Mouse (Mus musculus) midbrain, embryonic 11.5 days (tissue): ENCODE data around the gene Fut11. TPM values are rescaled to one million over a fixed set of nuclear protein-coding genes. Genes with fewer than 3 reads are reported as not detected.

Source experiments
- ATAC-seq: fragments of 200-750 bp; cut with Nextera tagmentation; 2 replicates; pipeline ENCODE4 v1.8.0; 2017; ENCODE audit warnings: moderate TSS enrichment, moderate library complexity; ENCODE audit not compliant: low FRiP score
- DNase-seq: peaks from one replicate; pipeline ENCODE4 v3.0.0; 2015; ENCODE audit warnings: low spot score; ENCODE audit errors: missing footprints
- H3K27ac ChIP-seq: fragments of 300-500 bp; sonication (generic); 2 replicates; pipeline ENCODE4 v1.5.1; 2014; ENCODE audit warnings: low read depth, low read length
- H3K27me3 ChIP-seq: fragments of 300-500 bp; sonication (generic); 2 replicates; pipeline ENCODE4 v1.6.1; 2014; ENCODE audit warnings: mild to moderate bottlenecking, low read length, moderate library complexity, mixed read lengths; ENCODE audit not compliant: control insufficient read depth, insufficient read depth
- H3K36me3 ChIP-seq: fragments of 300-500 bp; sonication (generic); 2 replicates; pipeline ENCODE4 v1.6.1; 2014; ENCODE audit warnings: mild to moderate bottlenecking, low read length, moderate library complexity, mixed read lengths; ENCODE audit not compliant: control insufficient read depth, insufficient read depth
- H3K4me1 ChIP-seq: fragments of 300-500 bp; sonication (generic); 2 replicates; pipeline ENCODE4 v1.6.1; 2014; ENCODE audit warnings: low read length; ENCODE audit not compliant: control insufficient read depth, insufficient read depth
- H3K4me2 ChIP-seq: fragments of 300-500 bp; sonication (generic); 2 replicates; pipeline ENCODE4 v1.6.1; 2014; ENCODE audit warnings: mild to moderate bottlenecking, moderate library complexity
- H3K4me3 ChIP-seq: fragments of 300-500 bp; sonication (generic); 2 replicates; pipeline ENCODE4 v1.5.1; 2014; ENCODE audit warnings: low read depth, low read length
- H3K9ac ChIP-seq: fragments of 300-500 bp; sonication (generic); 2 replicates; pipeline ENCODE4 v1.6.1; 2014; ENCODE audit warnings: low read length
- H3K9me3 ChIP-seq: fragments of 300-500 bp; sonication (generic); 2 replicates; pipeline ENCODE4 v1.6.1; 2016; ENCODE audit warnings: low read length; ENCODE audit not compliant: control insufficient read depth
- WGBS: fragments of 180-500 bp; shearing (Covaris S2); extraction: QIAGEN DNeasy Blood & Tissue Kit; methylation state at CpG from one replicate; pipeline ENCODE4 v1.1.7; 2014; 5-methylcytosine and 5-hydroxymethylcytosine counted together
- polyA plus RNA-seq: library from polyadenylated mRNA; unstranded; fragments of >200 nt; fragmentation: Nextera tagmentation; extraction: Ambion mirVana; gene quantifications from 2 replicates; pipeline ENCODE4 v1.2.1, GENCODE M21; 2014

The Fut11 gene
- polyA plus RNA-seq, 1 experiment from 2014 or later: 20.7 TPM

DNA sequence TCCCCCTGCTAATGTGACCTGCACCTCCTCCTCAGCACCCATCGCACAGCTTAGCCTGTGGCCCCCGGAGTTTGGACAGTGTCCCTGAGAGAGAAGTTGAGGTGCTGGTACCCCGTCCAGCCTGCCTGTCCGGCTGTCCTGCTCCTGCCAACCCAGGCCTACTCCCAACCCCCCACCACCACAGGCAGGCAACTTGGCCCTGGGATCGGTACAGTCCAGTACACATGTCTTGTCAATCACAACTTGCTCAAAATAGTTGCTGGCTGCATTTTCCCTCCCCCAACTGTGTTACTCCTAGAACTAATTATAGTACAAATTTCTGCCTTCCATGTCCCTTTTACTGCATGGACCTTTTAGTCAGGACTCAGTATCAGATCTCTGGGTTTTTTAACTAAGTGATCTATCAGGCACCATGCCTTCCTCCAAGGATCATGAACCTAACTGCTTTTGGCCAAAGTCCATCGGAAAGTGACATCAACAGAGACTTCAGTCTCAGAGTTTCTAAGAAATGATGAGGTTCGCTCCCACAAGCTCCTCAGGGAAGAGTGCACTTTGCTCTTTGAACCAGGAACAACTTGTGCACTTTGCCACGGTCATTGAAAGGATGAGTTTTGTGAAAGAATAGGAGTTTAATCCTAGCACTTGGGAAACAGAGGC is 26.5 kb upstream of the Fut11 start, which contains the start of gene Synpo2l:
Synpo2l (minus strand) TSS at position 201 of the 657 bp plus-strand sequence.
- Histone ChIP-seq H3K4me3 (no peak within 1 kb of the TSS), H3K9ac (no peak within 1 kb of the TSS), H3K4me1 (no peaks in the 10 kb centered on the region), H3K27me3 (no peaks in the 10 kb centered on the region), H3K4me2 (no peak within 1 kb of the TSS), H3K27ac (no peak within 1 kb of the TSS), H3K36me3 (no peaks in the 10 kb centered on the region), H3K9me3 (no peaks in the 10 kb centered on the region)
- ATAC-seq: no peak
- DNase-seq: no peak
- 77% methylated on average over 8 of the region's 8 CpGs for WGBS

GRCm38 (mm10) chr14:20672990-20673389 is 21.8 kb upstream of the Fut11 start:
- peaks cover 9% of the 10 kb centered on the region for H3K4me1 ChIP-seq
- H3K9me3 ChIP-seq: no peaks in the 10 kb centered on the region
- no peak overlapping the region for H3K4me3 ChIP-seq
- 95% methylated on average over 2 of the region's 2 CpGs for WGBS
- DNase-seq (no peak), ATAC-seq (no peak)
- H3K4me2 ChIP-seq: no peak overlapping the region
- H3K9ac ChIP-seq: no peak overlapping the region
- H3K27ac ChIP-seq: no peak overlapping the region
- H3K36me3 ChIP-seq: peaks cover 8% of the 10 kb centered on the region
- H3K27me3 ChIP-seq: no peaks in the 10 kb centered on the region

GRCm38 (mm10) chr14:20673735-20674063 is 21.1 kb upstream of the Fut11 start:
- no peaks in the 10 kb centered on the region for H3K9me3 ChIP-seq
- no peaks in the 10 kb centered on the region for H3K27me3 ChIP-seq
- H3K27ac ChIP-seq: peak overlapping the region; percentile 7; the same call in 1 of the 2 replicates
- peak overlapping the region; percentile 84 for H3K4me3 ChIP-seq
- H3K36me3 ChIP-seq: peaks cover 8% of the 10 kb centered on the region
- no peak for DNase-seq
- peak overlapping the region; percentile 85 for H3K4me2 ChIP-seq
- 11% methylated on average over 13 of the region's 13 CpGs for WGBS
- peaks cover 9% of the 10 kb centered on the region for H3K4me1 ChIP-seq
- peak overlapping the region; percentile 46; the same call in 1 of the 2 replicates for H3K9ac ChIP-seq
- peak; percentile 82 for ATAC-seq

- Histone ChIP-seq H3K9ac (peak within 1 kb of the TSS; percentile 82), H3K27me3 (no peaks in the 10 kb centered on the region), H3K36me3 (peaks cover 9% of the 10 kb centered on the region), H3K27ac (peak within 1 kb of the TSS; percentile 68), H3K9me3 (no peaks in the 10 kb centered on the region), H3K4me1 (peaks cover 9% of the 10 kb centered on the region), H3K4me3 (peak within 1 kb of the TSS; percentile 84), H3K4me2 (peak within 1 kb of the TSS; percentile 85)
- ATAC-seq (peak; percentile 98), DNase-seq (peak; percentile 100)
- WGBS: under 1% methylated on average over 43 of the region's 43 CpGs
These were observed 20.5 kb upstream of the Fut11 start, which contains the start of gene Sec24c for GRCm38 (mm10) chr14:20674064-20674833. Gene Sec24c, plus strand, starts transcription at chr14:20674308.

DNA sequence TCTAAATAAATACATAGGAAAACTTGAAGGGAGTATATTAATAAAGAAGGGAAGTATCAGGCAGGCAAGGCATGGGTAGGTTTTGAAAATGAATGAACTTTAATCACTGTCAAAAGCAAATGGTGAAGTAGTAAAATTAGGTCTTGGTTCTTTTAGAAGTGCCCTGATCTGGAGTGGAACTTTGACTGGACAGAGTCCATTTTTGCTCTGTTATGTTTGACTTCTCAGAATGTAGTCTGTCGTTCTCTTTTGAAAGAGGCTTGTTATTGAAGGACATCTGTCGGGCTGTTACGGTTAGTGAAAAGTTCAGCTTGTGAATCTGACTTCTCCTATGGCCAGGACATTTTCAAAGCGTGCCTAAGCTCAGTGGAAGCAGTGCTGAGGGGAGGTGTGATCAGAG is 16.9 kb upstream of the Fut11 start:
- ATAC-seq: no peak
- H3K36me3 ChIP-seq: peaks cover 25% of the 10 kb centered on the region
- no peaks in the 10 kb centered on the region for H3K27me3 ChIP-seq
- H3K4me3 ChIP-seq: no peak overlapping the region
- H3K4me2 ChIP-seq: no peak overlapping the region
- 92% methylated on average over 4 of the region's 4 CpGs for WGBS
- H3K9me3 ChIP-seq: no peaks in the 10 kb centered on the region
- H3K4me1 ChIP-seq: peaks cover 9% of the 10 kb centered on the region
- no peak overlapping the region for H3K27ac ChIP-seq
- no peak overlapping the region for H3K9ac ChIP-seq
- DNase-seq: peak; percentile 6

DNA sequence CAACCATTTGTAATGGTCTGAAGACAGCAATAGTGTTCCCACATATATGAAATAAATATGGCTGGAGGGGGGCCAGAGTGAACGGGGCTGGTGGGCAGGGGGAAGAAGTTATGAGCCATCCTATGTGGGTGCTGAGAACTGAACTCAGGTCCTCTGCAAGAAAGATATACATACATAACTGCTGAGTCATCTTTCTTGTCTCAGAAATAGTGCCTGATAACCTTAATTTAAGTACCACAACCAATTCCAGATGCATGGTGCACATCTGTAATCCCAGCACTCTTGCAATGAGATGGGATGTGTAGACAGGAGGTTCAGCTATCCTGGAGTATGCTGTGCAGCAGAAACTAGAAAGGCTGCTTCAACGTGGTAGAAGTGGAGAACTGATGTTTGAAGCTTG is 13.0 kb upstream of the Fut11 start:
- Histone ChIP-seq H3K4me2 (no peak overlapping the region), H3K9ac (no peak overlapping the region), H3K4me3 (no peak overlapping the region), H3K27ac (no peak overlapping the region), H3K27me3 (no peaks in the 10 kb centered on the region), H3K9me3 (no peaks in the 10 kb centered on the region), H3K4me1 (no peaks in the 10 kb centered on the region), H3K36me3 (peaks cover 51% of the 10 kb centered on the region)
- WGBS: 87% methylated on average over 2 of the region's 2 CpGs
- DNase-seq: no peak
- no peak for ATAC-seq

DNA sequence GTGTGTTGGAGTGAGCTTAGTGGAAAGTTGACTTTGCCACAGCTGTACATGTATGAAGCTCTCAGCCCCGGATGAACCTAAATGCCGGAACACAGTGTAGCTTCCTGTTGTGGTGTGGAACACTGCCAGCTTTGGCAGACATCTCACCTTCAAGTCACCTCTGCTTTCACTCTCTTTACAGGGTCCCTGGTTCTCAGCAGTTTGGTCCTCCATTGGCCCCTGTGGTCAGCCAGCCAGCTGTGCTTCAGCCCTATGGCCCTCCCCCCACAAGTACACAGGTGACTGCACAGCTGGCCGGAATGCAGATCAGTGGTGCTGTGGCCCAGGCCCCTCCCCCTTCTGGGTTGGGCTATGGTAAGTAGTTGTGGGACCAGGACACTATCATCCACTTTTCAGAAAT is 12.3 kb upstream of the Fut11 start:
- whole genome bisulfite sequencing: 78% methylated on average over 3 of the region's 3 CpGs
- peaks cover 53% of the 10 kb centered on the region for H3K36me3 ChIP-seq
- no peak overlapping the region for H3K4me2 ChIP-seq
- H3K9me3 ChIP-seq: no peaks in the 10 kb centered on the region
- H3K27me3 ChIP-seq: no peaks in the 10 kb centered on the region
- DNase-seq (no peak), ATAC-seq (no peak)
- H3K4me3 ChIP-seq: no peak overlapping the region
- no peak overlapping the region for H3K27ac ChIP-seq
- no peak overlapping the region for H3K9ac ChIP-seq
- H3K4me1 ChIP-seq: no peaks in the 10 kb centered on the region

DNA sequence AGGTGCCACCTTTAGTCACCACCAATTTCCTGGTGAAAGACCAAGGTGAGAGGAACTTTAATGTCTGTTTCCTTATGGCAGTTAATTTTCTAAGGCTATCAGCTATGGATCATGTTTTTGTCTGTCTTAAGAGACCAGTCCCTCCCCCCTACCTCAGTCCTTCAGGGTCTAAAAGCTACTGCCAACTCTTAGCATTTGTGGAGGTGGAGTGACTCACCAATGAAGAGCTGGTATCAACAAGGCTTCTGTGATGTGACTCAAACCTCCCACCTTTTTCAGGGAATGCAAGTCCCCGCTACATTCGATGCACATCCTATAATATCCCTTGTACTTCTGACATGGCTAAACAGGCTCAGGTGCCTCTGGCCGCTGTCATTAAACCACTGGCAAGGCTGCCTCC is 8.2 kb upstream of the Fut11 start:
- no peaks in the 10 kb centered on the region for H3K27me3 ChIP-seq
- ATAC-seq: no peak
- H3K27ac ChIP-seq: no peak overlapping the region
- H3K36me3 ChIP-seq: peaks cover 61% of the 10 kb centered on the region
- H3K4me1 ChIP-seq: no peaks in the 10 kb centered on the region
- 90% methylated on average over 3 of the region's 3 CpGs for WGBS
- H3K4me3 ChIP-seq: no peak overlapping the region
- peak; percentile 56 for DNase-seq
- H3K4me2 ChIP-seq: no peak overlapping the region
- H3K9ac ChIP-seq: no peak overlapping the region
- H3K9me3 ChIP-seq: no peaks in the 10 kb centered on the region

DNA sequence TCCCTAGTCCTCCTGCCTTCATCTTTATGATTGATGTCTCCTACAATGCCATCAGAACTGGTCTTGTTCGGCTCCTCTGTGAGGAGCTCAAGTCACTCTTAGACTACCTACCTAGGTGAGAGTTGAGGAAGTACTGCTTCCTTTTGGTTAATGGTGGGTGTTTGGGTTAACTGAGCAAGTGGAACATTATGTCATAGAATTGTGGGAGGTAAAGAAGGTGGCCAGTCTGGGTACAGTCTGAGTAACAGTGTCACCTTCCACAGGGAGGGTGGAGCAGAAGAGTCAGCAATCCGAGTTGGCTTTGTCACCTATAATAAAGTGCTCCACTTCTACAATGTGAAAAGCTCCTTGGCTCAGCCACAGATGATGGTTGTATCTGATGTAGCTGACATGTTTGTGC is 5.8 kb upstream of the Fut11 start:
- H3K4me3 ChIP-seq: no peak overlapping the region

More for the DNA sequence above, 5.8 kb upstream of the Fut11 start:
- Histone ChIP-seq H3K4me1 (peaks cover under 1% of the 10 kb centered on the region; the same call in 1 of the 2 replicates), H3K9me3 (no peaks in the 10 kb centered on the region), H3K36me3 (peaks cover 56% of the 10 kb centered on the region), H3K4me2 (no peak overlapping the region), H3K27ac (no peak overlapping the region), H3K9ac (no peak overlapping the region), H3K27me3 (no peaks in the 10 kb centered on the region)
- ATAC-seq (no peak), DNase-seq (peak; percentile 41)
- 90% methylated on average over 2 of the region's 2 CpGs for WGBS
